Mouse (Mus musculus) midbrain, embryonic 13.5 days (tissue): ENCODE measurements around the gene Tbcc. TPM values are rescaled to one million over a fixed set of nuclear protein-coding genes. Genes with fewer than 3 reads are reported as not detected.
A peak's percentile ranks its signal among the peaks of the same experiment; 100 is the strongest.
"Not testable (repeated sequence)": the region's sequence is repeated elsewhere in the genome, so short reads cannot be mapped to it uniquely, and the experiment has no call there.

Source experiments
- ATAC-seq: fragments of 200-750 bp; cut with Nextera tagmentation; 2 replicates; pipeline ENCODE4 v1.8.0; 2017; ENCODE audit warnings: mild to moderate bottlenecking, moderate TSS enrichment, moderate library complexity
- H3K27ac ChIP-seq: fragments of 300-500 bp; sonication (generic); 2 replicates; pipeline ENCODE4 v1.5.1; 2015; ENCODE audit warnings: inconsistent platforms, mild to moderate bottlenecking, moderate library complexity
- H3K27me3 ChIP-seq: fragments of 300-500 bp; sonication (generic); 2 replicates; pipeline ENCODE4 v1.6.1; 2015; ENCODE audit warnings: mild to moderate bottlenecking, inconsistent platforms
- H3K36me3 ChIP-seq: fragments of 300-500 bp; sonication (generic); 2 replicates; pipeline ENCODE4 v1.6.1; 2015; ENCODE audit warnings: mild to moderate bottlenecking, inconsistent platforms
- H3K4me1 ChIP-seq: fragments of 300-500 bp; sonication (generic); replicated peaks from 2 replicates; pipeline ENCODE4 v1.6.1; 2015; ENCODE audit warnings: inconsistent platforms
- H3K4me2 ChIP-seq: fragments of 300-500 bp; sonication (generic); replicated peaks from 2 replicates; pipeline ENCODE4 v1.6.1; 2015; ENCODE audit warnings: moderate library complexity, mild to moderate bottlenecking, inconsistent platforms
- H3K4me3 ChIP-seq: fragments of 300-500 bp; sonication (generic); replicated peaks from 2 replicates; pipeline ENCODE4 v1.5.1; 2015; ENCODE audit warnings: mild to moderate bottlenecking, inconsistent platforms
- H3K9ac ChIP-seq: fragments of 300-500 bp; sonication (generic); replicated peaks from 2 replicates; pipeline ENCODE4 v1.6.1; 2015; ENCODE audit warnings: mild to moderate bottlenecking, inconsistent platforms
- H3K9me3 ChIP-seq: fragments of 300-500 bp; sonication (generic); 2 replicates; pipeline ENCODE4 v1.6.1; 2016; ENCODE audit warnings: mild to moderate bottlenecking, inconsistent platforms
- WGBS: fragments of 180-500 bp; shearing (Covaris S2); methylation state at CpG from one replicate; pipeline ENCODE4 v1.1.7; 2015; 5-methylcytosine and 5-hydroxymethylcytosine counted together
- polyA plus RNA-seq: library from polyadenylated mRNA; unstranded; fragments of >200 nt; fragmentation: Nextera tagmentation; extraction: Ambion mirVana; gene quantifications from 2 replicates; pipeline ENCODE4 v1.2.1, GENCODE M21; 2015

Tbcc gene
- polyA plus RNA-seq, result 56.6 and 68.3 TPM in 2 replicates

DNA sequence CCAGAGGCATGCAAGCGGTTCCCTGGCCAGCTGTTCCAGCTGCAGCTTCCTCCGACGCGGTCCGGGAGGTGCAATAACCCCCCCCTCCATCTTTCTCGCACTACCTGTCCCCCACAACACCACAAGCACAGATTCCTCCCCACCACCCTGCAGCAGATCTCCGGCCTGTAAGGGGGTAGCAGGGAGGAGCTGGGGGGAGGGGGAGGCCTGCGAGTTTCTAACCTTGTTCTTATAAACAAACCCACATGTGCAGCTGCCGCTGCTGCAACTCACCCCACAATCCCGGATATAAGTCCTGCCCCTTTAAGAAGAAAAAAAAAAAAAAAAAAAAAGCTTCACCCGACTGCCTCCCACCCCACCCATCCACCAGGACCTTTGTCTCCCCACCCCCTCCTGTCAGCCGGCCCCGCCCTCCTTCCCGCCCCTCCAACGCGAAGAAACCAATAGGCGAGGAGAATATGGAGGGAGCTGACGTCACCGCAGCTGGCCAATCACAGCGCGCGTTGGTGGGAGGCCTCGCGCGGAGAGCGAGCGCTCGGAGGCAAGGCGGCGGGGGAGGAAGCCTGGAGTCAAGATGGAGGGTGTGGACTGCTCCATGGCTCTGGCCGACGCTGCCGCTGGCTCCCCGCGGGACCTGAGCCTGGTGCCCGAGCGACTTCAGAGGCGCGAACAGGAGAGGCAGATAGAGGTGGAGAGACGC lies at the start of gene Tbcc:
Tbcc (plus strand) TSS at position 569 of the 700 bp plus-strand sequence.
- H3K36me3 ChIP-seq, result peaks cover 4% of the 10 kb centered on the region
- WGBS, result under 1% methylated on average over 40 of the region's 40 CpGs
- H3K9ac ChIP-seq, result peak within 1 kb of the TSS; percentile 89
- peak within 1 kb of the TSS; percentile 98 for H3K4me2 ChIP-seq
- H3K4me3 ChIP-seq, result peak within 1 kb of the TSS; percentile 73
- H3K4me1 ChIP-seq, result peaks cover 49% of the 10 kb centered on the region
- no peaks in the 10 kb centered on the region for H3K27me3 ChIP-seq
- peak within 1 kb of the TSS; percentile 97 for H3K27ac ChIP-seq
- no peaks in the 10 kb centered on the region for H3K9me3 ChIP-seq
- peak; percentile 92 for ATAC-seq

DNA sequence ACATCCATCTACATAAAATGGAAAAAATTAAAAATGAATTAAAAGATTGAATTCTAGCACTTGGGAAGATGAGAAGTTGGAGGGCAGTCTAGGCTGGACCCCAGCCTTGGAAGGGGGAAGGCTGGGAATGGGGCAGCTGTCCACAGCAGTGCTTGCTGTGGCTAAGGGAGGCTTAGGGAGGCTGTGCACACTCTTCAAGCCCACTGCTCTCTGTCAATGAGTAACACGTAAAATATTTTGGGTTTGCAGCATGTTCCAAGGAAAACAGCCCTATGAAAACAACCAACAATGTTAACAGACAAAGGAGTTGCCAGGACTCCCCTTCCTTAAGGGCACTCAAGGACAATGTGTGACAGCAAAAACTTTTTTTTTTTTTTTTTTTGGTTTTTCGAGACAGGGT lies 47.5 kb upstream of the Tbcc start:
- peaks cover 16% of the 10 kb centered on the region for H3K4me1 ChIP-seq
- no peak overlapping the region for H3K4me3 ChIP-seq
- H3K27ac ChIP-seq, result no peak overlapping the region
- no peaks in the 10 kb centered on the region for H3K9me3 ChIP-seq
- H3K36me3 ChIP-seq, result peaks cover 12% of the 10 kb centered on the region; the same call in 1 of the 2 replicates
- H3K4me2 ChIP-seq, result no peak overlapping the region
- no peak for ATAC-seq
- 82% methylated on average over 2 of the region's 2 CpGs for WGBS
- H3K27me3 ChIP-seq, result no peaks in the 10 kb centered on the region
- H3K9ac ChIP-seq, result no peak overlapping the region

DNA sequence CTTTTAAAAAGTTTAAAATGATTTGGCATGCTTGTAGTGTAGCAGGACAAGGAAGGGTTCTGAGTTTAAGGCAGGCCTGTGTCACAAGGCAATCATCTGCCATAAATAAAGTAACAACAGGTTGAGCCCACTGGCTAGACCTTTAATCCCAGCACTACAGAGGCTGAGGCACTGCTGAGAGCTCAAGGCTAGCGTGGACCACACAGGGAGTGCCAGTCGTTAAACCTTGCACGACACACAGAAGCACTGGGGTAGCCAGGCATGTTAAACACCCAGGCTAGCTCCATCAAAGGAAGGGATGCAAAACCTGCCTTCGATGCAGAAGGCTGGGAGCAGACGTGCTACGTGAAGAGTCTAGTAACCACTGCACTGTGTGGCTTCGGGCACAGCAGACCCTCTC lies 46.8 kb upstream of the Tbcc start:
- no peak overlapping the region for H3K9ac ChIP-seq
- ATAC-seq, result no peak

DNA sequence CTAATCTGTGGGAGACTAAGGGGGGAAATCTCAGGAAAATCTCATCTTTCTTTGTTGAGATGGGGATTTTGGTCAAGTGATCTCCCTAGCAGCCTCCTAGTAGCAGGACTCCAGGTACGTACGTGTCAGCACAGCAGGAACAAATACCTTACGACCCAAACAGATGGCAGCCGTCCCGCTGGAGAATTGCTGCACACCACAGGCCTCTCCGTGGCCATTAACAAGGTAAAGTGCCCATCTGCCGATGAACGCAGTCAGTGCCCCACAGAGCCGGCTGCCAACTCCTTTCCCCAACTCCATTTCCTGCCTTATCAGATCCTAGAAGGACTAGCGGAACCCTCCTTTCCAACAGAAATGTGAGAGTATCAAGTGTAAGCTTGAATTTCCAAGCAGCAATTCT lies 45.7 kb upstream of the Tbcc start:
- Histone ChIP-seq H3K36me3 (peaks cover 9% of the 10 kb centered on the region; the same call in 1 of the 2 replicates), H3K9me3 (no peaks in the 10 kb centered on the region), H3K27me3 (no peaks in the 10 kb centered on the region), H3K4me3 (no peak overlapping the region), H3K27ac (peak overlapping the region; percentile 35), H3K4me1 (peaks cover 16% of the 10 kb centered on the region), H3K4me2 (no peak overlapping the region), H3K9ac (no peak overlapping the region)
- WGBS, result 69% methylated on average over 10 of the region's 10 CpGs
- no peak for ATAC-seq

More for the DNA sequence above, 46.8 kb upstream of the Tbcc start:
- H3K4me3 ChIP-seq, result no peak overlapping the region
- H3K36me3 ChIP-seq, result peaks cover 12% of the 10 kb centered on the region; the same call in 1 of the 2 replicates
- 67% methylated on average over 7 of the region's 7 CpGs for WGBS
- no peak overlapping the region for H3K4me2 ChIP-seq
- peak overlapping the region; percentile 58; the same call in 1 of the 2 replicates for H3K27ac ChIP-seq
- H3K4me1 ChIP-seq, result peaks cover 16% of the 10 kb centered on the region
- no peaks in the 10 kb centered on the region for H3K27me3 ChIP-seq
- H3K9me3 ChIP-seq, result no peaks in the 10 kb centered on the region

DNA sequence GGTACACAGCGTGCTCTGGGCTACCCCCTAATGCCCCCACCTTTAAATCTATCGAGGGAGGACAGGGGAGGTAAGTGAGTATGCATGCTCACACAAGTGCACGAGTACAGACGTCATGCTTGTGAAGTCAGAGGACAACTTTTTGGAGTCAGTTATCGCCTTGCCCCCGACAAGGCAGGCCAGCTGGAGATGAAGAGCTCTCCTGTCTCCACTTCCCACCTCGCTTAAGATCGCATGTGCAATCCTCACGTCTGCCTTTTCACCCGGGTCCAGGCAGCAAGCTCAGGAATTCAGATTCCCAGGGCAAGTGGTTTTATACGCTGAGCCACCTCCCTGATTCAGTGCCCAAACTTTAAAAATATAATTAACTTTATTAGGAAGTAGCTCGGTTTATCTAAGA lies 45.2 kb upstream of the Tbcc start:
- Histone ChIP-seq H3K4me1 (peaks cover 16% of the 10 kb centered on the region), H3K27ac (0 out of 2 replicates have a peak overlapping the region, but pooled peaks have one; percentile 35), H3K9me3 (no peaks in the 10 kb centered on the region), H3K4me2 (no peak overlapping the region), H3K4me3 (no peak overlapping the region), H3K27me3 (no peaks in the 10 kb centered on the region), H3K36me3 (0 out of 2 replicates have a peak, but pooled peaks cover 4% of the 10 kb centered on the region), H3K9ac (no peak overlapping the region)
- 84% methylated on average over 12 of the region's 12 CpGs for WGBS
- no peak for ATAC-seq

DNA sequence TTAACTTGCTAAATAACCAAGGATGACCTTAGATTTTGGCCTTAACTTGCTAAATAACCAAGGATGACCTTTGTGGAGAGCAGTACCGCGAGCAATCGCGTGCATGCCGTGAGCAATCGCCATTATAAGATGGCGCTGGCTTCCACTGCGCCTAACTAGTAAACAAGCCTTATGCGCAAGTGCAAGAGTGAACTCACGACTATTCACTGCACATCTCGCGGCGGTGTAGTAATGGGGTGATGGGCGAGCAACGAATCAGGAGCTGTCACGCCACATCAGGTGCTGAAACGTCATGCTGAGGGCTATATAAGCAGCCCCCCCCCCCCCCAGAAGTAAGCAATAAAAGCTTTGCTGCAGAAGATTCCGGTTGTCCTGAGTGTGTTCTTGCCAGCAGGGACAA lies 43.9 kb upstream of the Tbcc start:
- WGBS, result 96% methylated on average over 18 of the region's 18 CpGs
- not testable (repeated sequence) for H3K4me3 ChIP-seq, H3K4me2 ChIP-seq, H3K9ac ChIP-seq, ATAC-seq, H3K27ac ChIP-seq, H3K27me3 ChIP-seq, H3K9me3 ChIP-seq, H3K36me3 ChIP-seq
- peaks cover 16% of the 10 kb centered on the region for H3K4me1 ChIP-seq

GRCm38 (mm10) chr17:46847206-46847605 lies 43.3 kb upstream of the Tbcc start:
- no peak for ATAC-seq
- Histone ChIP-seq H3K9ac (no peak overlapping the region), H3K36me3 (0 out of 2 replicates have a peak, but pooled peaks cover 4% of the 10 kb centered on the region), H3K4me1 (peaks cover 16% of the 10 kb centered on the region), H3K9me3 (no peaks in the 10 kb centered on the region), H3K4me2 (no peak overlapping the region), H3K27me3 (no peaks in the 10 kb centered on the region), H3K4me3 (no peak overlapping the region), H3K27ac (no peak overlapping the region)
- WGBS, result 93% methylated on average over 7 of the region's 7 CpGs

- no peak overlapping the region for H3K9ac ChIP-seq
- peak overlapping the region; percentile 61 for H3K27ac ChIP-seq
- ATAC-seq, result no peak
- no peaks in the 10 kb centered on the region for H3K36me3 ChIP-seq
- H3K4me2 ChIP-seq, result no peak overlapping the region
- no peak overlapping the region for H3K4me3 ChIP-seq
- peaks cover 32% of the 10 kb centered on the region for H3K4me1 ChIP-seq
- WGBS, result 43% methylated on average over 6 of the region's 6 CpGs
- H3K27me3 ChIP-seq, result no peaks in the 10 kb centered on the region
- no peaks in the 10 kb centered on the region for H3K9me3 ChIP-seq
Observed at GRCm38 (mm10) chr17:46852725-46853124, 37.8 kb upstream of the Tbcc start.

DNA sequence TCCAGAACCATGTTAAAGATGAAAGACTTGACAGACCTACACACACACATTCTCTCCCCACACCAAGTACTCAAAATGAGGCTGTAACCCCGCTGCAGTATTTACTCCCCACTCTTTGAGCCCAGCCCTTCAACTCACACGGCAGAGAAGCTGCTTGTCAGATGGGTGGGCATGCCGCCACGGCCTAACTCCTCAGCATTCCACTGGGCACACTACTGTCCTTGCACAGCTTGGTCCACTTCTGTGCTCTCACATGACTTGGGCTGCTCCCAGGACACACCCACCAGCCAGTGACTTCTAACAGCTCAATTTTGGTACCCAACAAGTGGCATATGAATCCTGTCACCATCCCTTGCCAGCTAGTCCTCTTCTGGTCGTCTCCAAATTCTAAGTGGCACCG lies 37.2 kb upstream of the Tbcc start:
- H3K4me3 ChIP-seq, result no peak overlapping the region
- H3K27ac ChIP-seq, result peak overlapping the region; percentile 61
- H3K4me2 ChIP-seq, result no peak overlapping the region
- ATAC-seq, result no peak
- H3K4me1 ChIP-seq, result peaks cover 32% of the 10 kb centered on the region
- no peaks in the 10 kb centered on the region for H3K36me3 ChIP-seq
- no peak overlapping the region for H3K9ac ChIP-seq
- H3K27me3 ChIP-seq, result no peaks in the 10 kb centered on the region
- WGBS, result 55% methylated on average over 6 of the region's 6 CpGs
- no peaks in the 10 kb centered on the region for H3K9me3 ChIP-seq

GRCm38 (mm10) chr17:46854096-46854495 lies 36.4 kb upstream of the Tbcc start:
- Histone ChIP-seq H3K4me3 (no peak overlapping the region), H3K27ac (peak overlapping the region; percentile 100), H3K4me2 (peak overlapping the region; percentile 69; the same call in 1 of the 2 replicates), H3K9me3 (no peaks in the 10 kb centered on the region), H3K36me3 (no peaks in the 10 kb centered on the region), H3K9ac (no peak overlapping the region), H3K27me3 (no peaks in the 10 kb centered on the region), H3K4me1 (peaks cover 36% of the 10 kb centered on the region)
- ATAC-seq, result no peak
- 90% methylated on average over 7 of the region's 7 CpGs for WGBS

DNA sequence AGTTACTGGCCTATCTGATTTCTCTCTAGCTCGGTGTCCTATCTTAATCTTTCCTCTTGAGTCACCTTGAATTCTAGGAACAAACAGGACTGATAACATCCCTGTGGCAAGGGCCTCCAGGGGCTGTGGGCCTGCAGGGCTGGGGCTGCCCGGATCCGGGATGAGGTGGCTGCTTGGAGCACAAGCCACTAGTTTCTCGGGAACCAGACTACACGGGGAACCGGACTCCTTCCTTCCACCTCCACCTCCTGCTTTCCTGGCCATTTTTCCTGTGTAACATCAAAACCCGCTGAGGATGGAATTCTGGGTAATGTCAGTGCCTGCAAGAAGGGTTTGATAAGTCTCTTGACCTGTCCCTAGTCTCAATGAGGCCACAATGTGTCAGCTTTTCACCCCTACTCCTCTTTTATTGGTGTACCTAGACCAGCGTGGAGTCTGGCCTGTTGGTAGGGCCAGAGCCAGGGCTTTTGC lies 35.8 kb upstream of the Tbcc start:
- peak overlapping the region; percentile 100 for H3K27ac ChIP-seq
- no peaks in the 10 kb centered on the region for H3K27me3 ChIP-seq
- peak overlapping the region; percentile 48; the same call in 1 of the 2 replicates for H3K9ac ChIP-seq
- peak overlapping the region; percentile 69 for H3K4me2 ChIP-seq
- H3K4me3 ChIP-seq, result peak overlapping the region; percentile 95; the same call in 1 of the 2 replicates
- H3K36me3 ChIP-seq, result no peaks in the 10 kb centered on the region
- 76% methylated on average over 8 of the region's 8 CpGs for whole genome bisulfite sequencing
- H3K4me1 ChIP-seq, result peaks cover 38% of the 10 kb centered on the region
- ATAC-seq, result no peak
- no peaks in the 10 kb centered on the region for H3K9me3 ChIP-seq

GRCm38 (mm10) chr17:46855328-46856106 lies 35.0 kb upstream of the Tbcc start:
- peak overlapping the region; percentile 100 for H3K27ac ChIP-seq
- no peak for ATAC-seq
- H3K9ac ChIP-seq, result peak overlapping the region; percentile 100
- H3K4me1 ChIP-seq, result peaks cover 44% of the 10 kb centered on the region
- H3K36me3 ChIP-seq, result no peaks in the 10 kb centered on the region
- H3K4me2 ChIP-seq, result peak overlapping the region; percentile 69
- no peaks in the 10 kb centered on the region for H3K27me3 ChIP-seq
- 63% methylated on average over 15 of the region's 15 CpGs for WGBS
- H3K9me3 ChIP-seq, result no peaks in the 10 kb centered on the region
- peak overlapping the region; percentile 95 for H3K4me3 ChIP-seq
